Mouse (Mus musculus): Measurements from ENCODE around the gene Kif18b. TPM values are rescaled to one million over a fixed set of nuclear protein-coding genes. Genes with fewer than 3 reads are reported as not detected.

The Kif18b gene
- polyA plus RNA-seq, 2 experiments, result 6.3 to 19.7 TPM

DNA sequence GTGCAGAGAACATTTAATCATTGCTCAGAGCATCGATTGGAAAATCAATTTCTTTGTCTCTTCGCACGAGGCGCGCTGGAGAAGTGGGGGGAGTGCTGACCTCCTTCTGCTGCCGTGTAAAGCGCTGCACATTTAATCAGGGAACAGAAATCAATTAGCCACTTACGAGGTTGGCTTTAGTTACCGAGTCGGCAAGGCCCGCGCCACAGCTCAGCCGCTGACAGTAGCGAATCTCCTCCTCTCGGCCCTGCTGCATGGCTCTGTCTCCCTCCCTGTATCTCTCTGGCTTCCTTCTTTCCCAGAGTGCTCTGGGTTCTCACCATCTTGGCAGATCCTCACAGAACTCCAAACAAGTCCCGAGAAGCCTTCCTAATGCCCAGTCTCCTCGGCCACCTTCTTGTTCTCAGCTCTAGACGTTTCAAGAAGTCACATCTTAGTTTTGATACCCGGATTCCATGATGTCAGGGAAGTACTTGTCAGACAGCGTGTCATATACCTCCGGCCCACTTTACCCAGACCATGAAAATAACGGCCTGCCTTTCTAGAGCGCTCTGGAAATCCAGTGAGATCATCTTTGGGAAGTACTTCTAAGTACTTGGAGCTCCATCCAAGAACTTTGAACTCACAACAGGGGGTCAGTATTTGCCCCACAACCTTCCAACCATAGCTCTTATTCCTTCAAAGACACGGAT lies 39.1 kb upstream of the Kif18b start:
- no peaks in the 10 kb centered on the region for H3K9me3 ChIP-seq (ENCODE audit: control insufficient read depth, low read length)
- ATAC-seq (ENCODE audit: insufficient read depth) (no peak), DNase-seq (ENCODE audit: low read depth in 3 of 3, low spot score in 3 of 3) (no peak)
- 26% methylated on average over 24 of the region's 24 CpGs for WGBS (ENCODE audit: insufficient replicate concordance)
- no peak overlapping the region for H3K4me2 ChIP-seq (ENCODE audit: low read depth)
- no peak overlapping the region for H3K27ac ChIP-seq
- no peak overlapping the region for H3K4me3 ChIP-seq (ENCODE audit: insufficient read depth in 1 of 2, low read depth in 2 of 2, low read length in 2 of 2)
- TF ChIP-seq CTCF (IDR thresholded peaks at IDR 0.05; ENCODE audit: low read depth) (no peak), EP300 (IDR thresholded peaks at IDR 0.05; ENCODE audit: low read depth) (no peak)
- H3K27me3 ChIP-seq (ENCODE audit: control insufficient read depth, insufficient read depth, low read length), result peaks cover 30% of the 10 kb centered on the region
- no peak overlapping the region for H3K9ac ChIP-seq (replicated peaks)
- H3K36me3 ChIP-seq (replicated peaks; ENCODE audit: control insufficient read depth, insufficient read depth, low read depth), result no peaks in the 10 kb centered on the region
- H3K4me1 ChIP-seq (replicated peaks; ENCODE audit: control insufficient read depth in 2 of 2, insufficient read depth in 2 of 2, low read length in 1 of 2), result no peaks in the 10 kb centered on the region

DNA sequence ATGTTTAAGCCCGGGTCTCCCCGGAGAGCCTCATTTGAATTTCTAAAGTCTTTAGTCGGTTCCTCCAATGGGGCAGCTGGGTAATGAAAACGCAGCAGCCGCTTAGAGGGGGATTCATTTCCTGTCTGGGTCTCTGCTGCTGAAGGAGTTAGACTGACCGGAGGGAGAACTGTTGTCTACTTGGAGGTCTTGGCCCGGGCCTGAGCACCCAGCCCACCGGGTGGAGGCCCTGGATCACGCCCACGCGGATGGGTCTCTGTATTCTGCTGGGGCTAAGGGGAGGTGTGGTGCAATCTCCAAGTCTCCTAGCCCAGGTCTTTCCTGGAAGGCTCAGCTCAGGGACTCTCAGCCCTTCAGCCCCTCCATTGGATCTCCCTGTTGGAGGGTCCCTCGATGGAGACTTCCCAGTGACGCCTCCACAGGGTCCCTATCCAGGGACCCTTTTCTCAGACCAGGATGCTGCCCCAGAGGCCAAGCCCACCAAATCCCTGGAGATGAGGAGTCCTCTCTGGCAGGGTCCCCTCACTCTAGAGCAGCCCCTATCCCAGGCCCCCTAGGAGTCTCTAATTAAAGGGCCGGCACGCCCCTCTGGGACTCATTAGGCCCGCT lies 38.4 kb upstream of the Kif18b start:
- DNase-seq (ENCODE audit: low read depth in 3 of 3, low spot score in 3 of 3) (no peak), ATAC-seq (ENCODE audit: insufficient read depth) (no peak)
- H3K4me3 ChIP-seq (ENCODE audit: insufficient read depth in 1 of 2, low read depth in 2 of 2, low read length in 2 of 2), result no peak overlapping the region
- H3K9ac ChIP-seq (replicated peaks), result no peak overlapping the region
- H3K27me3 ChIP-seq (ENCODE audit: control insufficient read depth, insufficient read depth, low read length), result peaks cover 30% of the 10 kb centered on the region
- H3K9me3 ChIP-seq (ENCODE audit: control insufficient read depth, low read length), result no peaks in the 10 kb centered on the region
- TF ChIP-seq CTCF (IDR thresholded peaks at IDR 0.05; ENCODE audit: low read depth), result no peak
- H3K36me3 ChIP-seq (replicated peaks; ENCODE audit: control insufficient read depth, insufficient read depth, low read depth), result no peaks in the 10 kb centered on the region
- H3K4me2 ChIP-seq (ENCODE audit: low read depth), result no peak overlapping the region
- no peak overlapping the region for H3K27ac ChIP-seq
- WGBS (ENCODE audit: insufficient replicate concordance), result 13% methylated on average over 16 of the region's 16 CpGs
- H3K4me1 ChIP-seq (replicated peaks; ENCODE audit: control insufficient read depth in 2 of 2, insufficient read depth in 2 of 2, low read length in 1 of 2), result no peaks in the 10 kb centered on the region

DNA sequence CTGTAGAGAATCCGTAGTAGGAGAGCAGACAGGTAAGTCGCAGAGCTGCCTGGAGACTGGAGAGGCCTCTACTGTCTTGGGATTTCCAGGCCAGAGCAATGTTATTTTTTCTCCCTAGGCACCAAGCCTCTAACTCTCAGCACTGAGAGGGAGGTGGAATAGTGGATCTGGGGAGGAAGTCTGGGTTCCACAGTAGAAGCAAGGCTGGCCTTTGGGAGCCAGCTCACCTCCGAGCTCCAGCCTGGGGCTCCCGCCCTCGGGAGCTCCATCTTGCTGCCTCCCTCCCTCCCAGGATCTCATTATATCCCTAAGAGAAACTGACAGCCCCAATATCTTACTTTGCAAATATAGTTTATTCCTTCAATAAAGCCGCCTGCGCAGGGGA lies 37.9 kb upstream of the Kif18b start:
- H3K36me3 ChIP-seq (replicated peaks; ENCODE audit: control insufficient read depth, insufficient read depth, low read depth), result no peaks in the 10 kb centered on the region
- H3K4me1 ChIP-seq (replicated peaks; ENCODE audit: control insufficient read depth in 2 of 2, insufficient read depth in 2 of 2, low read length in 1 of 2), result no peaks in the 10 kb centered on the region
- H3K27me3 ChIP-seq (ENCODE audit: control insufficient read depth, insufficient read depth, low read length), result peaks cover 30% of the 10 kb centered on the region
- WGBS (ENCODE audit: insufficient replicate concordance), result 44% methylated on average over 7 of the region's 7 CpGs
- H3K4me3 ChIP-seq (ENCODE audit: insufficient read depth in 1 of 2, low read depth in 2 of 2, low read length in 2 of 2), result no peak overlapping the region
- H3K27ac ChIP-seq, result no peak overlapping the region
- no peaks in the 10 kb centered on the region for H3K9me3 ChIP-seq (ENCODE audit: control insufficient read depth, low read length)
- no peak for TF ChIP-seq CTCF (IDR thresholded peaks at IDR 0.05; ENCODE audit: low read depth)
- no peak for TF ChIP-seq EP300 (IDR thresholded peaks at IDR 0.05; ENCODE audit: low read depth)
- no peak for DNase-seq (ENCODE audit: low read depth in 3 of 3, low spot score in 3 of 3)
- H3K4me2 ChIP-seq (ENCODE audit: low read depth), result no peak overlapping the region
- H3K9ac ChIP-seq (replicated peaks), result no peak overlapping the region
- no peak for ATAC-seq (ENCODE audit: insufficient read depth)

GRCm38 (mm10) chr11:102961082-102961481 lies 36.2 kb upstream of the Kif18b start:
- TF ChIP-seq EP300 (IDR thresholded peaks at IDR 0.05; ENCODE audit: low read depth) (no peak), CTCF (IDR thresholded peaks at IDR 0.05; ENCODE audit: low read depth) (no peak)
- WGBS (ENCODE audit: insufficient replicate concordance), result 62% methylated on average over 4 of the region's 4 CpGs
- no peak for ATAC-seq (ENCODE audit: insufficient read depth)

DNA sequence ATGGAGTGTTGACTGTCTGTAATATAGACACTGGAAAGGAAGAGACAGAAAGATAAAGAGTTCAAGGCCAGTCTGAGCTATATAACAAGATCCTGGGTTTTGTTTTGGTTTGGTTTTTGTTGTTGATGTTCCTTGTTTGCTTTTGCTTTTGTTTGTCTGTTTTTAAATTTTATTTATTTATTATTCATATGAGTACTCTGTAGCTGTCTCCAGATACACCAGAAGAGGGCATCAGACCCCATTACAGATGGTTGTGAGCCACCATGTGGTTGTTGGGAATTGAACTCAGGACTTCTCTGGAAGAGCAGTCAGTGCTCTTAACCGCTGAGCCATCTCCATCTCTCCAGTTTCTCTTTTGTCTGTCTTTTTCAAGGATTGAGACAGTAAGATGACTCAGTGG lies 33.9 kb upstream of the Kif18b start:
- TF ChIP-seq CTCF (IDR thresholded peaks at IDR 0.05; ENCODE audit: low read depth) (no peak), EP300 (IDR thresholded peaks at IDR 0.05; ENCODE audit: low read depth) (no peak)
- 59% methylated on average over 1 of the region's 1 CpGs for WGBS (ENCODE audit: insufficient replicate concordance)
- Histone ChIP-seq H3K27ac (no peak overlapping the region), H3K27me3 (ENCODE audit: control insufficient read depth, insufficient read depth, low read length) (peaks cover 12% of the 10 kb centered on the region), H3K36me3 (replicated peaks; ENCODE audit: control insufficient read depth, insufficient read depth, low read depth) (no peaks in the 10 kb centered on the region), H3K4me3 (ENCODE audit: insufficient read depth in 1 of 2, low read depth in 2 of 2, low read length in 2 of 2) (no peak overlapping the region), H3K9ac (replicated peaks) (no peak overlapping the region), H3K4me2 (ENCODE audit: low read depth) (no peak overlapping the region), H3K4me1 (replicated peaks; ENCODE audit: control insufficient read depth in 2 of 2, insufficient read depth in 2 of 2, low read length in 1 of 2) (no peaks in the 10 kb centered on the region), H3K9me3 (ENCODE audit: control insufficient read depth, low read length) (no peaks in the 10 kb centered on the region)
- no peak for DNase-seq (ENCODE audit: low read depth in 3 of 3, low spot score in 3 of 3)
- no peak for ATAC-seq (ENCODE audit: insufficient read depth)

More at GRCm38 (mm10) chr11:102961082-102961481, 36.2 kb upstream of the Kif18b start:
- Histone ChIP-seq H3K4me2 (ENCODE audit: low read depth) (no peak overlapping the region), H3K27ac (no peak overlapping the region), H3K9ac (replicated peaks) (no peak overlapping the region), H3K4me3 (ENCODE audit: insufficient read depth in 1 of 2, low read depth in 2 of 2, low read length in 2 of 2) (no peak overlapping the region), H3K4me1 (replicated peaks; ENCODE audit: control insufficient read depth in 2 of 2, insufficient read depth in 2 of 2, low read length in 1 of 2) (no peaks in the 10 kb centered on the region), H3K36me3 (replicated peaks; ENCODE audit: control insufficient read depth, insufficient read depth, low read depth) (no peaks in the 10 kb centered on the region), H3K9me3 (ENCODE audit: control insufficient read depth, low read length) (no peaks in the 10 kb centered on the region), H3K27me3 (ENCODE audit: control insufficient read depth, insufficient read depth, low read length) (peaks cover 28% of the 10 kb centered on the region)
- no peak for DNase-seq (ENCODE audit: low read depth in 3 of 3, low spot score in 3 of 3)
